Mouse (Mus musculus) heart, embryonic 13.5 days (tissue): ENCODE results near the gene Pop4. TPM values are rescaled to one million over a fixed set of nuclear protein-coding genes. Genes with fewer than 3 reads are reported as not detected.

ENCODE experiments used
- ATAC-seq: fragments of 200-750 bp; cut with Nextera tagmentation; 2 replicates; pipeline ENCODE4 v1.8.0; 2017; ENCODE audit warnings: moderate TSS enrichment; ENCODE audit not compliant: insufficient number of reproducible peaks, low FRiP score, low TSS enrichment; ENCODE audit errors: extremely low read depth
- H3K27ac ChIP-seq: fragments of 300-500 bp; sonication (generic); replicated peaks from 2 replicates; pipeline ENCODE4 v1.5.1; 2015; ENCODE audit warnings: moderate library complexity, mild to moderate bottlenecking, inconsistent platforms
- H3K27me3 ChIP-seq: fragments of 300-500 bp; sonication (generic); replicated peaks from 2 replicates; pipeline ENCODE4 v1.6.1; 2015; ENCODE audit warnings: mild to moderate bottlenecking, inconsistent platforms
- H3K36me3 ChIP-seq: fragments of 300-500 bp; sonication (generic); 2 replicates; pipeline ENCODE4 v1.6.1; 2015; ENCODE audit warnings: mild to moderate bottlenecking, inconsistent platforms
- H3K4me1 ChIP-seq: fragments of 300-500 bp; sonication (generic); 2 replicates; pipeline ENCODE4 v1.6.1; 2015; ENCODE audit warnings: inconsistent platforms
- H3K4me2 ChIP-seq: fragments of 300-500 bp; sonication (generic); 2 replicates; pipeline ENCODE4 v1.6.1; 2015; ENCODE audit warnings: inconsistent platforms, mild to moderate bottlenecking, moderate library complexity
- H3K4me3 ChIP-seq: fragments of 300-500 bp; sonication (generic); 2 replicates; pipeline ENCODE4 v1.5.1; 2015; ENCODE audit warnings: moderate library complexity, mild to moderate bottlenecking, inconsistent platforms
- H3K9ac ChIP-seq: fragments of 300-500 bp; sonication (generic); 2 replicates; pipeline ENCODE4 v1.6.1; 2015; ENCODE audit warnings: inconsistent platforms, mild to moderate bottlenecking, moderate library complexity
- H3K9me3 ChIP-seq: fragments of 300-500 bp; sonication (generic); 2 replicates; pipeline ENCODE4 v1.6.1; 2016; ENCODE audit warnings: inconsistent platforms
- WGBS: fragments of 180-500 bp; shearing (Covaris S2); methylation state at CpG from one replicate; pipeline ENCODE4 v1.1.7; 2015; ENCODE audit warnings: mixed read lengths; 5-methylcytosine and 5-hydroxymethylcytosine counted together
- polyA plus RNA-seq: library from polyadenylated mRNA; unstranded; fragments of >200 nt; fragmentation: Nextera tagmentation; extraction: Ambion mirVana; gene quantifications from 2 replicates; pipeline ENCODE4 v1.2.1, GENCODE M21; 2015

The Pop4 gene
- polyA plus RNA-seq, 1 experiment from 2014 or later = 36.8 TPM

DNA sequence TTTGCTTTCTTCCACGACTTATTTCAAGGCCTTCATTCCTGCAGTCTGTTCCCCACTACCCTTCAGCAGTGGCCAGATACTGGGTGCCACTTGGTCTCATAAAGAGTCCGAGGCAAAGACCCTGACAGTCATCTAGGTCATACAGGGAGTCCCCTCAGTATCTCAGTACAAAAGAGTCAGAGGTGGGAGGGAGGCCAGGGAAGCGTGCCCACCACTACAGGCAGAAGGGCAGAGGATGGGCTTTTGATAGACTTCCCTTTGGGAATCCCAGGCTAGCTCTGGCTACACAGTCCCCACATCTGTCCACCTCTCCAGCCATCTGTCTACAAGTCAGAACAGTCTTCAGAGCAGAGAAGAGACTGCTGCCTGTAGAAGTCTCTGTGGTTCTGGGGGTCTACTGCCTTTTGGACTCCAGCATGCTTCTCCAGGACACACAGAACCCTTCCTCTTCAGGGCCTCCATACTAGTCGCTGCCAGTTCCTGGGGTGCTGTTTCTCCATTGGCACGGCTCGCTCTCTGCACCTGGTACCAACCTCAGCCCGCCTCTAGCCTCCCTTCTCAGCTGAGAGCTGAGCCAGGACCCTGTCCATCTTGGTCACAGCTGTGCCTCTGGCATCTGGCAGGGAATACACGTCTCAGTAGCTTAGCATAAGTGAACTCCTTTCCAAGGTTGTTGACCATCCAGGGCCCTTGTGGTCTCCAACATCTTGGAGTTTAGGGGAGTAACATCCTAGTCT, 52.4 kb downstream of the Pop4 start:
- Histone ChIP-seq H3K9ac (no peak overlapping the region), H3K4me3 (no peak overlapping the region), H3K36me3 (peaks cover 29% of the 10 kb centered on the region), H3K4me2 (no peak overlapping the region), H3K27ac (no peak overlapping the region), H3K27me3 (no peaks in the 10 kb centered on the region), H3K4me1 (peaks cover 15% of the 10 kb centered on the region), H3K9me3 (no peaks in the 10 kb centered on the region)
- WGBS = 66% methylated on average over 8 of the region's 8 CpGs
- ATAC-seq = no peak

DNA sequence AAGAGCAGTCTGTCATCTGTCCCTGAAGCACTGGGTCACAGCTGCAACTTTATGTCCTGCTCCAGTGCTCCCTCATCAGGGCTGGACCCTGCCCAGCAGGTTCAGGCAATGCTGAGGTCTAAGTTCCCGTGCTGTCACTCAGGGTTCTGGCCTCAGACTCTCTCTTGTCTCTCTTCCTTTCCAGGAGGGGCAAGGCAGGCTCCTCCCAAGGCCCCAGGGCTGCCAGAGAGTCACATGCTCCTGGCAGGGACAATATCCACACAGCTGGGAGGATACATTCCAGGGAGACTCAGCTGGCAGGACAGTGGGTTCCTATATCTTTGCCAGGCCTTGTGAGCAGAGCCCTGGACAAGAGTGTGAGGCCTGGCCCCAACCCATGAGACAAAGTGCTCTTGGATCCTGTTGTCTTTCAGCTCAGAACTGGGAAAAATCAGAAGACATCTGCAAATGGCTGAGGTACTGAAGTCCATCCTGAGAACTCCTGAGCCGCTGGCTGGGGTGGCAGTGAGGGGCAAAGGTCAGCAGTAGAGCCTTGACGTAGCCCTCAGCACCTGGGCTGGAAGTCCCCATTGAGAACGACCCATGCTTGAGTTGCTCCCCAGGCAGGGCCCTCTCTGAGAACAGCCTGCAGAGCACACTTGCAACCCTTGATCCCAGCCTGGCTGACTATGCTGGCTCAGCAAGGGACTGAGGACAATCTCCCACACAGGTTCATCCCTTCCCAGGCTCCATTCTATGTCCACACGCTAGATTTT, 53.6 kb downstream of the Pop4 start:
- Histone ChIP-seq H3K9me3 (no peaks in the 10 kb centered on the region), H3K4me2 (no peak overlapping the region), H3K27me3 (no peaks in the 10 kb centered on the region), H3K4me3 (no peak overlapping the region), H3K36me3 (peaks cover 29% of the 10 kb centered on the region), H3K4me1 (peaks cover 22% of the 10 kb centered on the region), H3K9ac (no peak overlapping the region), H3K27ac (no peak overlapping the region; the same call in 1 of the 2 replicates)
- WGBS = 60% methylated on average over 5 of the region's 5 CpGs
- no peak for ATAC-seq

DNA sequence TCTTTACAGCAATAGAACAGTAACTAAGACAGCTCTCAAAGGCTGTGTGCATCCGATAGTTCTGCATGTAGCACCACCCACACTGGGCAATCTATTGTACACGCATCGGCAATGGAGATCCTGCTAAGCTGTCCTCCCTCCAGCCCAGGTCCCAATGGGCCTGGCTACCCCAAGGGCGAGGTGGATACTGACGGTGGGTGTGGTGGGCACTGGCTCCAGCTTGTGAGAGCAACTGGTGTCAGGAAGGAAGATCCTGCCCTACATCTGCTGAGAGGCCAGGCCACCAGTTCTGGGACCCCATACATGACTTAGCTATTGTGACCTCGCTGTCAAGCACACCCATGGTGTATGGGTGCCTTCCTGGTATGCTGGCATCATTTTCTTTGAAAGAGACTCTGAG, 55.5 kb downstream of the Pop4 start:
- Histone ChIP-seq H3K9ac (no peak overlapping the region), H3K9me3 (no peaks in the 10 kb centered on the region), H3K4me1 (peaks cover 30% of the 10 kb centered on the region), H3K4me2 (no peak overlapping the region), H3K27ac (no peak overlapping the region), H3K27me3 (no peaks in the 10 kb centered on the region), H3K36me3 (peaks cover 15% of the 10 kb centered on the region), H3K4me3 (no peak overlapping the region)
- no peak for ATAC-seq
- WGBS = 89% methylated on average over 6 of the region's 6 CpGs

- H3K9me3 ChIP-seq = no peaks in the 10 kb centered on the region
- WGBS = 58% methylated on average over 7 of the region's 7 CpGs
Observed at GRCm38 (mm10) chr7:38215281-38215680, 55.9 kb downstream of the Pop4 start.

DNA sequence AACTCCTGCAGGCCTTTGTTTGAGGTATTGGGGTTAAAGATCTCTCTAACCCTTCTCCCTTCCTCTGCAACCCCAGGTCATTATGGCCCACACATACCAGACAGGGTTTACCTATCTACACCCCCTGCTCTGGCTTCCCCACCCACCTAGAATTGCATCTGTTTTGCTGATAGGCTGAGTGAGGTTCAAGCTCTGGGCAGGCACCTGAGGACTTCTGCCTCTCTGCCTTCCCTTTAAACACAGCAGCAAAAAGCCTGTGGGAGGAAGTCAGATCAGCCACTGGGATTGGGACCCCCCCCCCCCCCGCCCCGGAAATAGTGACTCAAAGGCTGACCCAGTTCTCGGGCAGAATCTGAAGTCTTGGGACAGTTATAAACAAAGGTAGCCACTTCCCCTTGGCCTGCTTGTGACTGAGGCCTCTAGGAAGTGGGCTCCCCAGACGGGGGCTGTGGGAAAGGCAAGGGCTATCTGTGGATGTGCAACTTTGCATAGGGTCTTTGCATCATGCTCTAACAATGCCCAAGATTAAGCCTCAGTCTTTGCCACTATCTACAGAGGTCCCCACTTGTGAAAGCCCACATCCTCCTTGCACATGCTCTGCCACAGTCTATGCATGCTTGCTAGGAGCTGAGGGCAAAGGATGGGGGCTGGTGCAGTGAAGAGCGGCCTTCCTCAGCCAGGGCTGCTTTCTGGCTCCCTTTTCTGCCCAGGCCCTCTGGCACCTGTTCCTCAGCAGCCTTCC, 56.6 kb downstream of the Pop4 start:
- Histone ChIP-seq H3K27ac (no peak overlapping the region), H3K4me1 (peaks cover 26% of the 10 kb centered on the region), H3K4me2 (no peak overlapping the region), H3K9me3 (no peaks in the 10 kb centered on the region), H3K9ac (no peak overlapping the region), H3K4me3 (no peak overlapping the region), H3K36me3 (peaks cover 8% of the 10 kb centered on the region; the same call in 1 of the 2 replicates), H3K27me3 (no peaks in the 10 kb centered on the region)
- WGBS = 50% methylated on average over 5 of the region's 5 CpGs
- ATAC-seq = no peak

More at GRCm38 (mm10) chr7:38215281-38215680, 55.9 kb downstream of the Pop4 start:
- no peak for ATAC-seq
- no peak overlapping the region for H3K27ac ChIP-seq
- no peak overlapping the region for H3K4me3 ChIP-seq
- peaks cover 28% of the 10 kb centered on the region for H3K4me1 ChIP-seq
- H3K36me3 ChIP-seq = peaks cover 12% of the 10 kb centered on the region
- H3K4me2 ChIP-seq = no peak overlapping the region
- H3K9ac ChIP-seq = no peak overlapping the region
- no peaks in the 10 kb centered on the region for H3K27me3 ChIP-seq

- Histone ChIP-seq H3K36me3 (no peaks in the 10 kb centered on the region), H3K27ac (peak overlapping the region; percentile 49; the same call in 1 of the 2 replicates), H3K4me3 (no peak overlapping the region), H3K9me3 (no peaks in the 10 kb centered on the region), H3K4me1 (peaks cover 28% of the 10 kb centered on the region), H3K27me3 (no peaks in the 10 kb centered on the region), H3K4me2 (no peak overlapping the region), H3K9ac (peak overlapping the region; percentile 38; the same call in 1 of the 2 replicates)
- WGBS = 12% methylated on average over 3 of the region's 3 CpGs
- no peak for ATAC-seq
Observed at GRCm38 (mm10) chr7:38212651-38213062, 58.6 kb downstream of the Pop4 start.

Other genes with a start within 250 kb of the Pop4 start
- gene Uri1, start 247.9 kb downstream of the Pop4 start, polyA plus RNA-seq = 30.1 and 33.9 TPM in 2 replicates
- 40.9 and 44.5 TPM in 2 replicates for gene Ccne1, start 163.9 kb downstream of the Pop4 start, polyA plus RNA-seq
- 11.9 and 12.4 TPM in 2 replicates for gene 1600014C10Rik, start 88.2 kb downstream of the Pop4 start, polyA plus RNA-seq
- gene Plekhf1, start 43.4 kb downstream of the Pop4 start, polyA plus RNA-seq = 2.2 and 2.7 TPM in 2 replicates